Mouse (Mus musculus): Measurements from ENCODE around the gene Trim9. TPM values are rescaled to one million over a fixed set of nuclear protein-coding genes. Genes with fewer than 3 reads are reported as not detected.
A peak's percentile ranks its signal among the peaks of the same experiment; 100 is the strongest.

Gene Trim9
- total and polyA plus RNA-seq, 2 experiments from 2014 or later: 0.66 to 0.80 TPM

- WGBS: 33% methylated on average over 7 of the region's 7 CpGs
- Histone ChIP-seq H3K9me3 (replicated peaks; ENCODE audit: control insufficient read depth, low read length) (no peaks in the 10 kb centered on the region), H3K36me3 (replicated peaks; ENCODE audit: control insufficient read depth, insufficient read depth, low read length) (no peaks in the 10 kb centered on the region), H3K9ac (replicated peaks; ENCODE audit: low read depth, low read length) (no peak overlapping the region), H3K27me3 (ENCODE audit: control insufficient read depth, insufficient read depth, low read length) (no peaks in the 10 kb centered on the region), H3K27ac (ENCODE audit: low read depth) (no peak overlapping the region), H3K4me1 (ENCODE audit: control insufficient read depth, insufficient read depth) (no peaks in the 10 kb centered on the region), H3K4me3 (ENCODE audit: low read depth, low read length) (no peak overlapping the region), H3K4me2 (ENCODE audit: low read depth, low read length) (no peak overlapping the region)
- DNase-seq (ENCODE audit: low spot score): no peak
- TF ChIP-seq EP300 (IDR thresholded peaks at IDR 0.05; ENCODE audit: low read depth) (no peak), CTCF (IDR thresholded peaks at IDR 0.05; ENCODE audit: low read depth) (no peak)
- no peak for ATAC-seq (ENCODE audit: insufficient read depth, low read depth)
Observed at GRCm38 (mm10) chr12:70303525-70303924, 43.9 kb downstream of the Trim9 start.

GRCm38 (mm10) chr12:70302022-70302720 is 45.2 kb downstream of the Trim9 start:
- no peak for DNase-seq (ENCODE audit: low spot score)
- no peaks in the 10 kb centered on the region for H3K9me3 ChIP-seq (replicated peaks; ENCODE audit: control insufficient read depth, low read length)
- ATAC-seq (ENCODE audit: insufficient read depth, low read depth): no peak
- no peak overlapping the region for H3K4me2 ChIP-seq (ENCODE audit: low read depth, low read length)
- no peak overlapping the region for H3K4me3 ChIP-seq (ENCODE audit: low read depth, low read length)
- H3K4me1 ChIP-seq (ENCODE audit: control insufficient read depth, insufficient read depth): no peaks in the 10 kb centered on the region
- no peaks in the 10 kb centered on the region for H3K36me3 ChIP-seq (replicated peaks; ENCODE audit: control insufficient read depth, insufficient read depth, low read length)
- no peak overlapping the region for H3K27ac ChIP-seq (ENCODE audit: low read depth)
- TF ChIP-seq EP300 (IDR thresholded peaks at IDR 0.05; ENCODE audit: low read depth) (no peak), CTCF (IDR thresholded peaks at IDR 0.05; ENCODE audit: low read depth) (no peak)
- 48% methylated on average over 5 of the region's 5 CpGs for WGBS
- H3K27me3 ChIP-seq (ENCODE audit: control insufficient read depth, insufficient read depth, low read length): no peaks in the 10 kb centered on the region
- no peak overlapping the region for H3K9ac ChIP-seq (replicated peaks; ENCODE audit: low read depth, low read length)

- DNase-seq (ENCODE audit: low spot score) (no peak), ATAC-seq (ENCODE audit: insufficient read depth, low read depth) (no peak)
- Histone ChIP-seq H3K4me2 (ENCODE audit: low read depth, low read length) (no peak overlapping the region), H3K27ac (ENCODE audit: low read depth) (no peak overlapping the region), H3K4me3 (ENCODE audit: low read depth, low read length) (no peak overlapping the region), H3K4me1 (ENCODE audit: control insufficient read depth, insufficient read depth) (no peaks in the 10 kb centered on the region), H3K9ac (replicated peaks; ENCODE audit: low read depth, low read length) (no peak overlapping the region), H3K36me3 (replicated peaks; ENCODE audit: control insufficient read depth, insufficient read depth, low read length) (no peaks in the 10 kb centered on the region), H3K27me3 (ENCODE audit: control insufficient read depth, insufficient read depth, low read length) (no peaks in the 10 kb centered on the region), H3K9me3 (replicated peaks; ENCODE audit: control insufficient read depth, low read length) (no peaks in the 10 kb centered on the region)
- 67% methylated on average over 5 of the region's 5 CpGs for WGBS
- peak; percentile 28 for TF ChIP-seq CTCF (IDR thresholded peaks at IDR 0.05; ENCODE audit: low read depth)
- TF ChIP-seq EP300 (IDR thresholded peaks at IDR 0.05; ENCODE audit: low read depth): no peak
Observed at GRCm38 (mm10) chr12:70293927-70294684, 53.3 kb downstream of the Trim9 start.

GRCm38 (mm10) chr12:70293165-70293926 is 54.1 kb downstream of the Trim9 start:
- Histone ChIP-seq H3K9me3 (replicated peaks; ENCODE audit: control insufficient read depth, low read length) (no peaks in the 10 kb centered on the region), H3K9ac (replicated peaks; ENCODE audit: low read depth, low read length) (no peak overlapping the region), H3K27ac (ENCODE audit: low read depth) (no peak overlapping the region), H3K4me2 (ENCODE audit: low read depth, low read length) (no peak overlapping the region), H3K27me3 (ENCODE audit: control insufficient read depth, insufficient read depth, low read length) (no peaks in the 10 kb centered on the region), H3K36me3 (replicated peaks; ENCODE audit: control insufficient read depth, insufficient read depth, low read length) (no peaks in the 10 kb centered on the region), H3K4me3 (ENCODE audit: low read depth, low read length) (no peak overlapping the region), H3K4me1 (ENCODE audit: control insufficient read depth, insufficient read depth) (no peaks in the 10 kb centered on the region)
- ATAC-seq (ENCODE audit: insufficient read depth, low read depth): no peak
- no peak for DNase-seq (ENCODE audit: low spot score)
- 92% methylated on average over 10 of the region's 10 CpGs for WGBS
- no peak for TF ChIP-seq CTCF (IDR thresholded peaks at IDR 0.05; ENCODE audit: low read depth)
- TF ChIP-seq EP300 (IDR thresholded peaks at IDR 0.05; ENCODE audit: low read depth): no peak

- 85% methylated on average over 5 of the region's 5 CpGs for WGBS
- ATAC-seq (ENCODE audit: insufficient read depth, low read depth): no peak
- no peak overlapping the region for H3K27ac ChIP-seq (ENCODE audit: low read depth)
- peaks cover 5% of the 10 kb centered on the region for H3K4me1 ChIP-seq (ENCODE audit: control insufficient read depth, insufficient read depth)
- no peaks in the 10 kb centered on the region for H3K9me3 ChIP-seq (replicated peaks; ENCODE audit: control insufficient read depth, low read length)
- DNase-seq (ENCODE audit: low spot score): no peak
- no peaks in the 10 kb centered on the region for H3K36me3 ChIP-seq (replicated peaks; ENCODE audit: control insufficient read depth, insufficient read depth, low read length)
- TF ChIP-seq CTCF (IDR thresholded peaks at IDR 0.05; ENCODE audit: low read depth) (no peak), EP300 (IDR thresholded peaks at IDR 0.05; ENCODE audit: low read depth) (no peak)
- H3K9ac ChIP-seq (replicated peaks; ENCODE audit: low read depth, low read length): no peak overlapping the region
- no peaks in the 10 kb centered on the region for H3K27me3 ChIP-seq (ENCODE audit: control insufficient read depth, insufficient read depth, low read length)
- no peak overlapping the region for H3K4me3 ChIP-seq (ENCODE audit: low read depth, low read length)
- no peak overlapping the region for H3K4me2 ChIP-seq (ENCODE audit: low read depth, low read length)
Observed at GRCm38 (mm10) chr12:70285521-70285920, 61.9 kb downstream of the Trim9 start.
